Mouse (Mus musculus): Measurements from ENCODE around the gene Tyw1. TPM values are rescaled to one million over a fixed set of nuclear protein-coding genes. Genes with fewer than 3 reads are reported as not detected.
A peak's percentile ranks its signal among the peaks of the same experiment; 100 is the strongest.
"Not testable (repeated sequence)": the region's sequence is repeated elsewhere in the genome, so short reads cannot be mapped to it uniquely, and the experiment has no call there.

The Tyw1 gene
- total RNA-seq (2022), result 10 to 100 TPM; 34.0 to 36.4 (median 35.7) TPM

GRCm38 (mm10) chr5:130255017-130255720 lies at the start of gene Tyw1, which contains the start of gene Sbds:
Tyw1 (plus strand) TSS chr5:130255619.
Sbds (minus strand) TSS chr5:130255530.
- peak; percentile 98 for DNase-seq

GRCm38 (mm10) chr5:130207299-130207698 lies 48.1 kb upstream of the Tyw1 start:
- DNase-seq, result no peak

GRCm38 (mm10) chr5:130212956-130213355 lies 42.5 kb upstream of the Tyw1 start:
- no peak for DNase-seq

- no peak for DNase-seq
Measured at GRCm38 (mm10) chr5:130216781-130217180, 38.6 kb upstream of the Tyw1 start, which contains the start of gene Tmem248. Tmem248 (plus strand) TSS chr5:130217081.

DNA sequence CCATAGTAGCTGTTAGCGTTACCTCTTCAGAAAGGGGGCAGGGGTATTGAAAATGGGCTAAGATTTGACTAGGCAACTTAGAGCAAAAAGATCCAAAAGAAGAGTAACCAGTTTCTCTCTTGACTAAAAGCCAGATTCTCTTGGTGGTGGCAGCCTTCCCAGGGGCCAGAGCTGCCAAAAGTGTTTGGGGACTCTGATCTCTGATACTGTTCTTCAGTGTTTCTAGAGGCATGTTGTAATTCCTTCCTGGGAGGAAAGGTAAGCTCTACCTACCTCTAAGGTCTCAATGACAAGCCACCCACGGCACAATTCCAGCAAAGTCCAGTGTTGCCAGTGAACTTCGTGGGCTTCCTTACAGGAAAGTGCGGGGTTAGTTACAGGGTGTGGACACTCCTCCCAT lies 38.0 kb upstream of the Tyw1 start:
- no peak for DNase-seq

- DNase-seq, result no peak
Measured at GRCm38 (mm10) chr5:130218336-130218735, 37.1 kb upstream of the Tyw1 start.

DNA sequence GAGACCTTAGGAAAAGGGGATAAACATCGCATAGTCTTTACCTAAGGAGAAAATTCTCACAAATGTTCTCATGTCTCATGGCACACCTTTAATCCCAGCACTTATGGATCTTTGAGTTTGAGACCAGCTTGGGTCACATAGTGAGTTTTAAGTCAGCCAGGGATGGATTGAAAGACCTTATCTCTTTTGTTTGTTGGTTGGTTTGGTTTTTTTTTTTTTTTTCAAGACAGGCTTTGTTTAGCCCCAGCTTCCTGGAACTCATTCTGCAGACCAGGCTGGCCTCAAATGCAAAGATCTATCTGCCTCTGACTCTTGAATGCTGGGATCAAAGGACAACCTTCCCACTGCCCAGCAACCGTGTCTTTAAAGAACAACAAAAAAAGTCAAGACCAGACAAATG lies 34.1 kb upstream of the Tyw1 start:
- DNase-seq, result no peak

- no peak for DNase-seq
Measured at GRCm38 (mm10) chr5:130221760-130222145, 33.7 kb upstream of the Tyw1 start.

GRCm38 (mm10) chr5:130222146-130223004 lies 33.0 kb upstream of the Tyw1 start:
- peak; percentile 90 for DNase-seq

GRCm38 (mm10) chr5:130226790-130227189 lies 28.6 kb upstream of the Tyw1 start:
- DNase-seq, result no peak

GRCm38 (mm10) chr5:130228120-130228519 lies 27.3 kb upstream of the Tyw1 start:
- no peak for DNase-seq

DNA sequence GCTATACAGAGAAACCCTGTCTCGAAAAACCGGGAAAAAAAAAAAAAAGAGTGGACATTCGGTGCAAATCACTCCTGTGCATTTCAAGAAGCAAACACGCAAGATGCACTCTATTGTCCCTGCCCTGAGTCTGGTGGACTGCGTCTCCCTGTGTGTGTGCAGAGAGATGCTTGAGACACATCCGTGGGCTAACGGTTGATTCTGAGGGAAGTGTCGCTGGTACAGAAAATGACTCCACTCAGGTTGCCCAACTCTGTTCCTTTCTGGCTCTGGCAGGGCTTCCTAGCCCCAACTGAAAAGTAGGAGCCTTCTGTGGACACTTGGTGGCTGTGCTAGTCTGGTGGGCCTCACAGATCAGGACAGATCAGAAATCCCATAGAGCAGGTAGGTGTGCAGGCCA lies 19.1 kb upstream of the Tyw1 start:
- DNase-seq, result no peak

DNA sequence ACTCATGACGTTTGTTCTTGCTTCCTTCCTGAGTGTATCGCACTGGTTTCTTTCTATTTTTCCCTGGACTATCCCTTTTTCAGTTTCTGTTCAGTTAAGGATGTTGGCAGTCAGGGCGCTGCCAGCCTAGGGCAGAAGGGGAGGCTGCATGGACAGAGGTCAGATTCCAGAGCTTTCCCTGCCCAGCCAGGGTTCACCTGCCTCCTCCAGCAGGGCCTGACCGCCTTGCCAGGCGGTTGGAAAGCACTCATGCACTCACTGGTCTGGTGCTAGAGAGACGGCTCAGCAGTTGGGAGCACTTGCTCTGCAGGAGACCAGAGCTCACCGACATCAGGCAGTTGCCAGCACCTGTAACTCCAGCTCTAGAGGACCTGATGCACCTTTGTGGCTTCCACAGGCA lies 16.2 kb upstream of the Tyw1 start:
- no peak for DNase-seq

GRCm38 (mm10) chr5:130239856-130240255 lies 15.6 kb upstream of the Tyw1 start:
- no peak for DNase-seq

DNA sequence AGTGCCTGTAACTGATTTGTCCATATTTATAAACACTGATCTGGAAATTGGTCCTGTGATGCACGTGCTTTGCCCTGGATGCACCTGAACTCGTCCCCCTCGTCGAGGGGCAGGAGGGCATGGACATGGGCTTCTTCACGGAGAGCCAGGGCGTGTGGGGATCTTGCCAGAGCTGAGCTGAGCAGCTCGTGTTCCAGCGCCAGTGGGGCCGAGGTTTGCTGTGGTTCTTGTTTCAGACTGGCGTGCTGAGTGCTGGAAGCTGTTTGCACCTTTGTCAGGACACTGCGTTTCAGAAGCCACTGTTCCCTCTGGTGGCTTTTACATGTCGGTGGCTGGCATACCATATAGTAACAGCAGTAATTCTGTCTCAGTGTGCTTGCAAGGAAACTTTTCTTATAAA lies 14.0 kb upstream of the Tyw1 start:
- no peak for DNase-seq

DNA sequence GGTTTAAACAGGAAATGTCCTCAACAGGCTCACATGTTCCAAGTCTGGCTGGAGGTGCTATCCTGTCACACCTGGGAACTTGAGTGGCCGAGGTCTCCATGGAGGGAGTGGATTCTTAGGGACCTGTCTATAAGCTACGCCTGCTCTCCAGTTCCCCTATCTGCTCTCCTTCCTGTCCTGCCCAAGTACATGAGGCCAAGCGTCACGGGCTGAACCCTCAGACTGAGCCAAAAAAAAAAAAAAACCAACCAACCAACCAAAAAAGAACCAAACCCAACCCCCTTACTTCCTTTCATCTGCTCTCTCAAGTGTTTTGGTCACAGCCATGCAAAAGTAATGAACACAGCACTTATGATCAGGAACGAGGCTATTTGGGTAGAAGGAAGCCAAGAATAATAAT lies 7.6 kb upstream of the Tyw1 start:
- DNase-seq, result no peak

GRCm38 (mm10) chr5:130254164-130255016 lies 1.0 kb upstream of the Tyw1 start:
- no peak for DNase-seq

GRCm38 (mm10) chr5:130255799-130256525 lies 543 bp downstream of the Tyw1 start:
- not testable (repeated sequence) for DNase-seq

- DNase-seq, result peak; percentile 95
Measured at GRCm38 (mm10) chr5:130256678-130257271, 1.4 kb downstream of the Tyw1 start.

- no peak for DNase-seq
Measured at GRCm38 (mm10) chr5:130257303-130257702, 1.9 kb downstream of the Tyw1 start.

DNA sequence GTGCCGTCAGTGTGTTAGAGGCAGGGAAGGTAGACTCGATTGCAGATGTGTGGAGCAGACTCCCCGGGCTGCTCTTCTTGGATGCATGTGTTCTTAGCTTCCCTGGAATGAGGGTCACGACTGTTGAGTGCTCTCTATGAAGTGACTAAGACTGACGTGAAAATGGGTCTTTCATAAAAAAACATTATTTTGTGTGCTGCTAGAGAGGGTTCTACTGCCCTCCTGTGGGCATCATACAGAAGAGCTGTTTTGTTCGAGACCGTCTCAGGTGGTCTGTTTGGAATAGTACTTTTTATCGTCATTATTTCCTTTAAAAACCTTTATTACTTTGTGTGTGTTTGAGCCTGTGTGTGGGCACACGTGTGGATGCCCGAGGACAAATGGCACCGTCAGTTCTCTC lies 8.0 kb downstream of the Tyw1 start:
- DNase-seq, result no peak
